Mouse (Mus musculus) duodenum, adult 2 months (tissue): ENCODE results near the gene Pear1. TPM values are rescaled to one million over a fixed set of nuclear protein-coding genes. Genes with fewer than 3 reads are reported as not detected.

Experiments used
- polyA plus RNA-seq: library from polyadenylated mRNA; depleted of rRNA; stranded (reverse); fragments of >200 nt; gene quantifications from 2 replicates; pipeline ENCODE4 v1.2.3, GENCODE M21; 2012; ENCODE audit warnings: low replicate concordance; rRNA removed

Pear1 gene
- polyA plus RNA-seq, result 13.9 and 17.0 TPM in 2 replicates

DNA sequence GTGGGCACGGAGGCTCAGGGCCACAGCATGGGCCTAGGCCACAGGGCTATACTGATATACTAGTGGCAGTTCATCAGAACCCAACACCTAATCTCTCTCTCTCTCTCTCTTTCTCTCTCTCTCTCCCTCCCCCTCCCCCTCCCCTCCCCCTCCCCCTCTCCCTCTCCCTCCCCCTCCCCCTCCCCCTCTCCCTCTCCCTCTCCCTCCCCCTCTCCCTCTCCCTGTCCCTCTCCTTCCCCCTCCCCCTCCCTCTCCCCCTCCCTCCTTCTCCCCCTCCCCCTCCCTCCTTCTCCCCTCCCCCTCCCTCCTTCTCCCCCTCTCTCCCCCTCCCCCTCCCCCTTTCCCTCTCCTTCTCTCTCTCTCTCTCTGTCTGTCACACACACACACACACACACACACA is at the start of gene Pear1:
Gene Pear1 (minus strand): TSS at position 101 of the 400 bp plus-strand sequence.

DNA sequence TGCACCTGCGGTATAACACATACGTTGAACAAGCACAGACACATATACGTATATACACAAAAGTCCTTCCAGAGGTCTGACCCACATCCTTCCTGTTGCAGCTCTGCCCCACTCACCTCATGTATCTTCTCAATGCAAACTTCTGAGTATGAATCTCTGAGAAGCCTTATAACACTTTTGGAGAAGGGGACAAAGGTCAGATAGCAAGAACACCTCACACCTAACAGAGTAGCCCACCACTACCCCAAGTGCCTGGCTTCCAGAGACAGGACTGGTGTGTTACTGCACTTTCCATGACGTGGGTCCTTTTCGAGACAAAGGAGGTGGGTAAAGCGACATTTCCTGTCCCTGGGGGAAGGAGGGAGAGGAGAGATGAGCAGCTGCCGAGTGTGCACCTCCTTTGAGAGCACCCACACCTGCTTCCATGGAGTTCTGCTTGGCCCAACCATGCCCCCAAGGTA is 22.6 kb upstream of the Pear1 start, which contains the start of gene Sh2d2a:
Gene Sh2d2a (plus strand): TSS at position 106 of the 461 bp plus-strand sequence.

DNA sequence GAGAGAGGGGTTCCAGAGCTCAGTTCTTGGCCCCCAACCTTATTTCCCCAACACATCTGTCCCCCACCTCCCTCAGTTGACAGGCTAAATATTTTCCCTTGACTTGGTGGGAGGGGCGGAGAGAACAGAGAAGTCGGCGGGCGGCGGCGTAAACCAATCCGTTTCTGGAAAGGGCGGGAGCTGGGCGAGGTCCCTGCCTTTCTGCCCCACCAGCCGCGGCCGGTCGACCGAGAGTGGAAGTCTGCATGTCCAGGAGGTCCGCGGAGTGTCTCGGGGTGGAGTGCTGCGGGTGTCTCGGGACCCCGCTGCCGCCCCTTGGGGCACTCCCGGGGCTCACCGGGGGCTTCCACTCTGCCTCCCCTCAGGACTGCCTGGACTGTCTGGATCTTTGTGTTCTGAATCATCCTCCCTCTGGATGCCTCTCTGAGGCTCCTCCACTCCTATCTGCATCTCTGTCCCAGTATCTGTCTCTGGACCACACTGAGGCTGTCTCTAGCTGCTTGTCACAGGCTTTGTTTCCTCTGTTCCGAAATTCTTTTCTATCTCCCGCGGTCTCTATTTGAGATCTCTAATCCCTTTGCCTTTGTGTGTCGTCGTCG is 27.3 kb downstream of the Pear1 start, which contains the start of gene Insrr:
Gene Insrr (plus strand): TSS at position 216 of the 599 bp plus-strand sequence.

DNA sequence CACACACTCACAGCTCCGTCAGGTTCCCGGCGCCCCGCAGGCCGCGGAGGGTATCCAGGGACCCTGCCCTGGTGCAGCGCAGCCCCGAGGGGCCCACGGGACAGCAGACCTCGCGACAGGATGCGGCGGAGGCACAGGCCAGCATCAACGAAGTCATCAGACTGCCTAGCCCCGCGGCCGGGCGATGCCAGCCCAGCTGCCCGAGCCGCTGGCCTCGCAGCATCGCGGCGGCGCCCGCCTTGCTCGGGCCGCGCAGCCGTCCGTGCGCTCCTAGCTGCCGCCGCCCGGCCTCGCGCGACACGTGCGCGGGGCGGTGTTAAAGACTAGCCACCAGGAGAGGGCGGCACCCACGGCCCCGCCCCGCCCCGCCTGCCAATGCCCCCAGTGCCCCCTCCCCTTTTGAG is 29.2 kb downstream of the Pear1 start, which contains the start of gene Ntrk1:
Gene Ntrk1 (minus strand): TSS at position 241 of the 404 bp plus-strand sequence.

GRCm38 (mm10) chr3:87748431-87748830 is 75.7 kb downstream of the Pear1 start, which contains the start of gene Lrrc71:
Lrrc71 (minus strand) TSS chr3:87748625.

Other genes starting within 250 kb of the Pear1 start
- gene Arhgef11, start 206.7 kb downstream of the Pear1 start, polyA plus RNA-seq, result 22.3 and 23.9 TPM in 2 replicates
- gene Lrrc71, start 75.7 kb downstream of the Pear1 start, polyA plus RNA-seq, result 0.04 and 0.05 TPM in 2 replicates
- 0.06 and 0.26 TPM in 2 replicates for gene Ntrk1, start 29.1 kb downstream of the Pear1 start, polyA plus RNA-seq
- 1.4 and 2.1 TPM in 2 replicates for gene Insrr, start 27.4 kb downstream of the Pear1 start, polyA plus RNA-seq
- gene Sh2d2a, start 22.4 kb upstream of the Pear1 start, polyA plus RNA-seq, result 1.4 and 3.9 TPM in 2 replicates
- gene Prcc, start 61.3 kb upstream of the Pear1 start, polyA plus RNA-seq, result 18.8 and 23.7 TPM in 2 replicates
- 30.8 and 34.4 TPM in 2 replicates for gene Hdgf, start 82.0 kb upstream of the Pear1 start, polyA plus RNA-seq
- gene Mrpl24, start 95.2 kb upstream of the Pear1 start, polyA plus RNA-seq, result 15.5 and 17.3 TPM in 2 replicates
- gene Isg20l2, start 106.0 kb upstream of the Pear1 start, polyA plus RNA-seq, result 5.5 and 7.1 TPM in 2 replicates
- gene Rrnad1, start 106.4 kb upstream of the Pear1 start, polyA plus RNA-seq, result 21.3 and 22.0 TPM in 2 replicates
- not detected in 2 replicates for gene Crabp2, start 124.4 kb upstream of the Pear1 start, polyA plus RNA-seq
- gene Nes, start 146.8 kb upstream of the Pear1 start, polyA plus RNA-seq, result 1.4 and 1.7 TPM in 2 replicates
- 0.07 and 1.2 TPM in 2 replicates for gene Bcan, start 175.9 kb upstream of the Pear1 start, polyA plus RNA-seq
- not detected in 2 replicates for gene Hapln2, start 203.3 kb upstream of the Pear1 start, polyA plus RNA-seq
- 1.3 and 2.0 TPM in 2 replicates for gene Gpatch4, start 218.8 kb upstream of the Pear1 start, polyA plus RNA-seq
- gene Naxe, start 234.2 kb upstream of the Pear1 start, polyA plus RNA-seq, result 38.0 and 41.8 TPM in 2 replicates